In genomic region chr1:42231091-42231490, GRCm38 (mm10) we compare ENCODE assay signal across 14 mouse cellular contexts.
DNase-seq lines count a peak whose midpoint lies in the region; ATAC-seq and TF ChIP-seq lines count a peak whose summit lies in the region.
"Had no signal": no experiment of that assay in that cellular context is flagged by ENCODE, and none has a peak within 500 bp of the region (broad histone marks: within the 10 kb centered on the region; RNA-seq: fewer than 3 reads in every experiment).

No protein-coding gene starts in this region.

- peak overlapping the region; percentile 45 for H3K4me2 ChIP-seq in forebrain, embryonic 13.5 days
- no peak overlapping the region for H3K4me2 ChIP-seq in forebrain, embryonic 12.5 days
- H3K4me2 ChIP-seq in lung, embryonic 14.5 days: no peak overlapping the region
- H3K4me2 ChIP-seq: heart, embryonic 15.5 days; limb, embryonic 13.5 days had no signal

- H3K36me3 ChIP-seq in forebrain, embryonic 13.5 days (ENCODE audit: poor library complexity, severe bottlenecking): no peaks in the 10 kb centered on the region
- no peaks in the 10 kb centered on the region for H3K36me3 ChIP-seq in forebrain, embryonic 12.5 days (replicated peaks)
- no peaks in the 10 kb centered on the region for H3K36me3 ChIP-seq in lung, embryonic 14.5 days (ENCODE audit: insufficient read depth)
- H3K36me3 ChIP-seq: heart, embryonic 15.5 days; limb, embryonic 13.5 days had no signal

- DNase-seq in lung, embryonic 14.5 days: peak; percentile 62
- DNase-seq in lung, adult 2 months: no peak
- DNase-seq in right cerebral cortex, postnatal 4 days: peak; percentile 60
- no peak for DNase-seq in right cerebral cortex, adult 18-20 months
- DNase-seq in MN1 (ENCODE audit: low spot score): no peak
- DNase-seq: adrenal gland, postnatal 10 days; gastrocnemius, adult 2 months; heart, adult 11 months; kidney, adult 2 months; kidney, postnatal 36 days had no signal

- no peak for TF ChIP-seq POLR2A in lung, adult 2 months (IDR thresholded peaks at IDR 0.05; ENCODE audit: borderline replicate concordance, extremely low read depth, low read depth, low read length)

- H3K27ac ChIP-seq in forebrain, embryonic 13.5 days: peak overlapping the region; percentile 83
- no peak overlapping the region for H3K27ac ChIP-seq in forebrain, embryonic 12.5 days
- H3K27ac ChIP-seq in lung, embryonic 14.5 days (ENCODE audit: low read depth): no peak overlapping the region; the same call in 1 of the 2 replicates
- H3K27ac ChIP-seq: gastrocnemius, adult 2 months; heart, embryonic 15.5 days; limb, embryonic 13.5 days had no signal

- no peak overlapping the region for H3K9ac ChIP-seq in forebrain, embryonic 13.5 days
- H3K9ac ChIP-seq in forebrain, embryonic 12.5 days: no peak overlapping the region
- H3K9ac ChIP-seq in lung, embryonic 14.5 days: no peak overlapping the region
- H3K9ac ChIP-seq: heart, embryonic 15.5 days; limb, embryonic 13.5 days had no signal

- no peaks in the 10 kb centered on the region for H3K9me3 ChIP-seq in forebrain, embryonic 13.5 days (replicated peaks)
- H3K9me3 ChIP-seq in forebrain, embryonic 12.5 days: no peaks in the 10 kb centered on the region
- H3K9me3 ChIP-seq in lung, embryonic 14.5 days (ENCODE audit: low read depth, low read length): no peaks in the 10 kb centered on the region
- H3K9me3 ChIP-seq: heart, embryonic 15.5 days; limb, embryonic 13.5 days had no signal

- no peaks in the 10 kb centered on the region for H3K27me3 ChIP-seq in forebrain, embryonic 13.5 days
- no peaks in the 10 kb centered on the region for H3K27me3 ChIP-seq in forebrain, embryonic 12.5 days
- H3K27me3 ChIP-seq in lung, embryonic 14.5 days (ENCODE audit: insufficient read depth, low read length): no peaks in the 10 kb centered on the region
- H3K27me3 ChIP-seq: heart, embryonic 15.5 days; limb, embryonic 13.5 days had no signal

- no peak overlapping the region for H3K4me3 ChIP-seq in forebrain, embryonic 13.5 days
- H3K4me3 ChIP-seq in forebrain, embryonic 12.5 days (replicated peaks): no peak overlapping the region
- no peak overlapping the region for H3K4me3 ChIP-seq in lung, embryonic 14.5 days (ENCODE audit: low read depth, low read length)
- no peak overlapping the region for H3K4me3 ChIP-seq in lung, adult 2 months (replicated peaks; ENCODE audit: extremely low read depth, low read depth, low read length)
- H3K4me3 ChIP-seq: gastrocnemius, adult 2 months; heart, embryonic 15.5 days; limb, embryonic 13.5 days had no signal

- TF ChIP-seq CTCF in lung, embryonic 14.5 days (IDR thresholded peaks at IDR 0.05; ENCODE audit: low read depth): no peak
- no peak for TF ChIP-seq CTCF in lung, adult 2 months (IDR thresholded peaks at IDR 0.05; ENCODE audit: insufficient read depth, low read length)

- ATAC-seq in forebrain, embryonic 13.5 days: peak; percentile 23
- no peak for ATAC-seq in forebrain, embryonic 12.5 days (ENCODE audit: low FRiP score)
- 0 out of 2 replicates have a peak, but pooled peaks have one; percentile 18 for ATAC-seq in lung, embryonic 14.5 days (ENCODE audit: insufficient read depth)

- whole genome bisulfite sequencing in forebrain, embryonic 13.5 days: 56% methylated on average over 5 of the region's 5 CpGs
- 57% methylated on average over 5 of the region's 5 CpGs for WGBS in forebrain, embryonic 12.5 days
- 61% methylated on average over 5 of the region's 5 CpGs for WGBS in lung, embryonic 14.5 days
- WGBS in lung, adult 2 months: 56% methylated on average over 5 of the region's 5 CpGs

- H3K4me1 ChIP-seq in forebrain, embryonic 13.5 days: peaks cover 38% of the 10 kb centered on the region
- peaks cover 18% of the 10 kb centered on the region for H3K4me1 ChIP-seq in forebrain, embryonic 12.5 days
- no peaks in the 10 kb centered on the region for H3K4me1 ChIP-seq in lung, embryonic 14.5 days (ENCODE audit: insufficient read depth)
- H3K4me1 ChIP-seq in lung, adult 2 months (ENCODE audit: control insufficient read depth, insufficient read depth, low read length): no peaks in the 10 kb centered on the region
- H3K4me1 ChIP-seq: heart, embryonic 15.5 days had no signal

Comparison
In these comparisons a context has a peak if more than half of its experiments do, and no peak if none do; other contexts are left out.
1. DNase-seq: peak in lung, embryonic 14.5 days (single experiment) and right cerebral cortex, postnatal 4 days (single experiment); none in lung, adult 2 months (single experiment), right cerebral cortex, adult 18-20 months (single experiment) and MN1 (single experiment).